Mouse (Mus musculus): ENCODE results near the gene Gm13088.
"Not testable (repeated sequence)": the region's sequence is repeated elsewhere in the genome, so short reads cannot be mapped to it uniquely, and the experiment has no call there.

The Gm13088 gene

GRCm38 (mm10) chr4:143657146-143657545 is at the start of gene Gm13088:
Gene Gm13088, minus strand, starts transcription at chr4:143657246.
- not testable (repeated sequence) for DNase-seq

- no peak for DNase-seq
These were observed 45.6 kb upstream of the Gm13088 start, which contains the start of gene Gm13089 for GRCm38 (mm10) chr4:143702611-143703010. Gene Gm13089, minus strand, starts transcription at chr4:143702711.

GRCm38 (mm10) chr4:143618101-143618500 is 38.9 kb downstream of the Gm13088 start:
- not testable (repeated sequence) for DNase-seq

GRCm38 (mm10) chr4:143614703-143615102 is 42.3 kb downstream of the Gm13088 start, which contains the start of gene Gm13083:
Gene Gm13083, plus strand, starts transcription at chr4:143615003.
- not testable (repeated sequence) for DNase-seq

- not testable (repeated sequence) for DNase-seq
These were observed 45.1 kb downstream of the Gm13088 start for GRCm38 (mm10) chr4:143611927-143612326.
